9 mouse cellular contexts compared by ENCODE assay signal in genomic region chr3:105899394-105900147, GRCm38 (mm10). TPM values are rescaled to one million over a fixed set of nuclear protein-coding genes. Genes with fewer than 3 reads are reported as not detected.
DNase-seq lines count a peak whose midpoint lies in the region; ATAC-seq and TF ChIP-seq lines count a peak whose summit lies in the region.
"Had no signal": no experiment of that assay in that cellular context is flagged by ENCODE, and none has a peak within 500 bp of the region (broad histone marks: within the 10 kb centered on the region; RNA-seq: fewer than 3 reads in every experiment).

No protein-coding gene starts in this region.

- H3K27me3 ChIP-seq in heart, embryonic 13.5 days (replicated peaks): peaks cover 29% of the 10 kb centered on the region
- H3K27me3 ChIP-seq in kidney, postnatal 0 days (ENCODE audit: insufficient read depth, low read length): no peaks in the 10 kb centered on the region
- no peaks in the 10 kb centered on the region for H3K27me3 ChIP-seq in liver, embryonic 11.5 days (replicated peaks; ENCODE audit: control insufficient read depth, insufficient read depth, low read length)
- H3K27me3 ChIP-seq: embryonic facial prominence, embryonic 15.5 days had no signal

- 36% methylated on average over 8 of the region's 8 CpGs for WGBS in heart, embryonic 13.5 days
- WGBS in kidney, postnatal 0 days: 41% methylated on average over 8 of the region's 8 CpGs
- WGBS in liver, embryonic 11.5 days: 33% methylated on average over 8 of the region's 8 CpGs

- 0 out of 2 replicates have a peak overlapping the region, but pooled peaks have one; percentile 16 for H3K27ac ChIP-seq in heart, embryonic 13.5 days (replicated peaks)
- H3K27ac ChIP-seq in kidney, postnatal 0 days: no peak overlapping the region
- H3K27ac ChIP-seq in liver, embryonic 11.5 days (ENCODE audit: low read depth, low read length): no peak overlapping the region
- H3K27ac ChIP-seq: embryonic facial prominence, embryonic 15.5 days had no signal

- TF ChIP-seq CTCF in brain, embryonic 14.5 days (IDR thresholded peaks at IDR 0.05; ENCODE audit: borderline replicate concordance, extremely low read depth, insufficient read depth, insufficient read length): peak; percentile 93
- TF ChIP-seq CTCF in kidney, postnatal 0 days (IDR thresholded peaks at IDR 0.05; ENCODE audit: low read depth): peak; percentile 98

- H3K4me2 ChIP-seq in heart, embryonic 13.5 days: no peak overlapping the region
- H3K4me2 ChIP-seq in kidney, postnatal 0 days (ENCODE audit: low read length): no peak overlapping the region
- no peak overlapping the region for H3K4me2 ChIP-seq in liver, embryonic 11.5 days
- H3K4me2 ChIP-seq: embryonic facial prominence, embryonic 15.5 days had no signal

- no peak for ATAC-seq in heart, embryonic 13.5 days (ENCODE audit: extremely low read depth, insufficient number of reproducible peaks, low FRiP score, low TSS enrichment)
- peak; percentile 66 for ATAC-seq in kidney, postnatal 0 days (replicated peaks; ENCODE audit: low FRiP score, low read depth)
- peak; percentile 34 for ATAC-seq in liver, embryonic 11.5 days (replicated peaks; ENCODE audit: low FRiP score)

- no peaks in the 10 kb centered on the region for H3K9me3 ChIP-seq in heart, embryonic 13.5 days
- H3K9me3 ChIP-seq in kidney, postnatal 0 days (replicated peaks; ENCODE audit: low read length): no peaks in the 10 kb centered on the region
- H3K9me3 ChIP-seq in liver, embryonic 11.5 days (ENCODE audit: control insufficient read depth, low read length): no peaks in the 10 kb centered on the region
- H3K9me3 ChIP-seq: embryonic facial prominence, embryonic 15.5 days had no signal

- 0 out of 2 replicates have a peak overlapping the region, but pooled peaks have one; percentile 5 for H3K9ac ChIP-seq in heart, embryonic 13.5 days
- H3K9ac ChIP-seq in kidney, postnatal 0 days (ENCODE audit: low read depth, low read length): no peak overlapping the region
- H3K9ac ChIP-seq in liver, embryonic 11.5 days (ENCODE audit: low read depth, low read length): no peak overlapping the region
- H3K9ac ChIP-seq: embryonic facial prominence, embryonic 15.5 days had no signal

- peaks cover 25% of the 10 kb centered on the region for H3K4me1 ChIP-seq in heart, embryonic 13.5 days
- H3K4me1 ChIP-seq in kidney, postnatal 0 days (replicated peaks; ENCODE audit: insufficient read depth, low read length): no peaks in the 10 kb centered on the region
- H3K4me1 ChIP-seq in liver, embryonic 11.5 days (replicated peaks; ENCODE audit: control insufficient read depth, insufficient read depth, low read length): peaks cover 13% of the 10 kb centered on the region

- no peak overlapping the region for H3K4me3 ChIP-seq in heart, embryonic 13.5 days
- H3K4me3 ChIP-seq in kidney, postnatal 0 days (replicated peaks; ENCODE audit: low read depth, low read length): no peak overlapping the region
- no peak overlapping the region for H3K4me3 ChIP-seq in liver, embryonic 11.5 days (ENCODE audit: low read depth, low read length)
- H3K4me3 ChIP-seq: embryonic facial prominence, embryonic 15.5 days had no signal

- peak; percentile 93 for DNase-seq in CD4-positive, CD25-positive, alpha-beta regulatory T cell, adult 2 months (ENCODE audit: low read depth, low spot score)
- peak; percentile 89 for DNase-seq in brain, embryonic 14.5 days (ENCODE audit: low read depth)
- peak; percentile 72 for DNase-seq in fibroblast of lung, adult 2 months (ENCODE audit: low read depth)
- DNase-seq in kidney, postnatal 0 days (ENCODE audit: low spot score): peak; percentile 88
- peak; percentile 75 for DNase-seq in liver, embryonic 11.5 days (ENCODE audit: low spot score)
- peak; percentile 93 for DNase-seq in naive thymus-derived CD4-positive, alpha-beta T cell, adult 2 months (ENCODE audit: low read depth)
- DNase-seq in spleen, postnatal 4 days (ENCODE audit: low spot score in 2 of 2): peak; percentile 85 to 93

- TF ChIP-seq POLR2A in brain, embryonic 14.5 days (IDR thresholded peaks at IDR 0.05; ENCODE audit: borderline replicate concordance, extremely low read depth, insufficient read depth, insufficient read length, poor library complexity, severe bottlenecking): no peak

- H3K36me3 ChIP-seq in heart, embryonic 13.5 days: no peaks in the 10 kb centered on the region
- no peaks in the 10 kb centered on the region for H3K36me3 ChIP-seq in kidney, postnatal 0 days (ENCODE audit: insufficient read depth, low read length)
- H3K36me3 ChIP-seq in liver, embryonic 11.5 days (ENCODE audit: control insufficient read depth, insufficient read depth, low read length): no peaks in the 10 kb centered on the region
- H3K36me3 ChIP-seq: embryonic facial prominence, embryonic 15.5 days had no signal

RNA-seq across cellular contexts. Expression of gene Tmigd3, which starts 28.9 kb away (rescaled TPM):
- 0.11 TPM in 2 replicates for polyA plus RNA-seq in brain, embryonic 14.5 days (2012; rRNA removed)
- 0.42 and 0.56 TPM in 2 replicates for polyA plus RNA-seq in heart, embryonic 13.5 days (2015; fragmentation: Nextera tagmentation; extraction: Ambion mirVana)
- 0.18 TPM in 1 of 2 replicates, not detected in the other for polyA plus RNA-seq in kidney, postnatal 0 days (2015; fragmentation: Nextera tagmentation; extraction: Ambion mirVana)
- polyA plus RNA-seq in liver, embryonic 11.5 days (2014; fragmentation: Nextera tagmentation; extraction: Ambion mirVana): 0.26 and 0.27 TPM in 2 replicates

RNA-seq across cellular contexts. Expression of gene Adora3, which starts 28.9 kb away (rescaled TPM):
- polyA plus RNA-seq in brain, embryonic 14.5 days (2012; rRNA removed): 0.16 and 0.25 TPM in 2 replicates
- 0.11 and 0.17 TPM in 2 replicates for polyA plus RNA-seq in heart, embryonic 13.5 days (2015; fragmentation: Nextera tagmentation; extraction: Ambion mirVana)
- 0.10 and 0.12 TPM in 2 replicates for polyA plus RNA-seq in kidney, postnatal 0 days (2015; fragmentation: Nextera tagmentation; extraction: Ambion mirVana)
- polyA plus RNA-seq in liver, embryonic 11.5 days (2014; fragmentation: Nextera tagmentation; extraction: Ambion mirVana): 0.36 and 0.92 TPM in 2 replicates

RNA-seq across cellular contexts. Expression of gene I830077J02Rik, which starts 32.9 kb away (rescaled TPM):
- polyA plus RNA-seq in brain, embryonic 14.5 days (2012; rRNA removed): 0.34 and 0.68 TPM in 2 replicates
- 2.1 and 2.3 TPM in 2 replicates for polyA plus RNA-seq in heart, embryonic 13.5 days (2015; fragmentation: Nextera tagmentation; extraction: Ambion mirVana)
- polyA plus RNA-seq in kidney, postnatal 0 days (2015; fragmentation: Nextera tagmentation; extraction: Ambion mirVana): 0.24 and 0.31 TPM in 2 replicates
- polyA plus RNA-seq in liver, embryonic 11.5 days (2014; fragmentation: Nextera tagmentation; extraction: Ambion mirVana): 5.6 and 5.9 TPM in 2 replicates

RNA-seq across cellular contexts. Expression of gene Wdr77, which starts 59.6 kb away (rescaled TPM):
- 61.6 and 79.6 TPM in 2 replicates for polyA plus RNA-seq in brain, embryonic 14.5 days (2012; rRNA removed)
- polyA plus RNA-seq in heart, embryonic 13.5 days (2015; fragmentation: Nextera tagmentation; extraction: Ambion mirVana): 87.2 and 95.2 TPM in 2 replicates
- polyA plus RNA-seq in kidney, postnatal 0 days (2015; fragmentation: Nextera tagmentation; extraction: Ambion mirVana): 98.2 and 102 TPM in 2 replicates
- 154 and 167 TPM in 2 replicates for polyA plus RNA-seq in liver, embryonic 11.5 days (2014; fragmentation: Nextera tagmentation; extraction: Ambion mirVana)
